Mouse (Mus musculus) kidney, adult 8-10 months (tissue): Measurements from ENCODE around the gene Bhlha15.

Experiments
- DNase-seq, 2 experiments: peaks; one replicate each; pipeline ENCODE4 v3.0.0; 2022

Gene Bhlha15

GRCm38 (mm10) chr5:144192673-144193072, 2.6 kb downstream of the Bhlha15 start:
- no peak for DNase-seq

- no peak for DNase-seq
Measured at GRCm38 (mm10) chr5:144194416-144194815, 4.3 kb downstream of the Bhlha15 start.

- DNase-seq: no peak
Measured at GRCm38 (mm10) chr5:144195567-144195966, 5.5 kb downstream of the Bhlha15 start.

- no peak for DNase-seq
Measured at GRCm38 (mm10) chr5:144200616-144201015, 10.5 kb downstream of the Bhlha15 start.

- no peak for DNase-seq
Measured at GRCm38 (mm10) chr5:144202430-144202829, 12.3 kb downstream of the Bhlha15 start.

GRCm38 (mm10) chr5:144203398-144203959, 13.4 kb downstream of the Bhlha15 start:
- no peak for DNase-seq

GRCm38 (mm10) chr5:144204303-144204702, 14.2 kb downstream of the Bhlha15 start:
- DNase-seq: no peak

- DNase-seq: no peak
Measured at GRCm38 (mm10) chr5:144204911-144205310, 14.8 kb downstream of the Bhlha15 start.

- no peak for DNase-seq
Measured at GRCm38 (mm10) chr5:144206069-144206468, 16.0 kb downstream of the Bhlha15 start.

- peak in 1 of 2 experiments; percentile 48 for DNase-seq
Measured at GRCm38 (mm10) chr5:144207478-144207877, 17.4 kb downstream of the Bhlha15 start.

GRCm38 (mm10) chr5:144214453-144214852, 24.4 kb downstream of the Bhlha15 start:
- peak in 1 of 2 experiments; percentile 61 for DNase-seq

- no peak for DNase-seq
Measured at GRCm38 (mm10) chr5:144215992-144216391, 25.9 kb downstream of the Bhlha15 start.

- no peak for DNase-seq
Measured at GRCm38 (mm10) chr5:144218061-144218460, 28.0 kb downstream of the Bhlha15 start.

GRCm38 (mm10) chr5:144219306-144219705, 29.2 kb downstream of the Bhlha15 start:
- peak; percentile 33 to 39 for DNase-seq

- DNase-seq: no peak
Measured at GRCm38 (mm10) chr5:144219936-144220335, 29.9 kb downstream of the Bhlha15 start.

- DNase-seq: peak in 1 of 2 experiments; percentile 39
Measured at GRCm38 (mm10) chr5:144221305-144221704, 31.2 kb downstream of the Bhlha15 start.

GRCm38 (mm10) chr5:144222811-144223502, 32.9 kb downstream of the Bhlha15 start:
- peak; percentile 48 to 50 for DNase-seq

GRCm38 (mm10) chr5:144223503-144223862, 33.4 kb downstream of the Bhlha15 start, which contains the start of gene Tecpr1:
Gene Tecpr1, minus strand, starts transcription at chr5:144223615.
- DNase-seq: peak; percentile 96

- no peak for DNase-seq
Measured at GRCm38 (mm10) chr5:144223899-144224816, 34.1 kb downstream of the Bhlha15 start.

- DNase-seq: no peak
Measured at GRCm38 (mm10) chr5:144226220-144226619, 36.1 kb downstream of the Bhlha15 start.

GRCm38 (mm10) chr5:144230216-144230615, 40.1 kb downstream of the Bhlha15 start:
- DNase-seq: no peak

GRCm38 (mm10) chr5:144231410-144231809, 41.3 kb downstream of the Bhlha15 start:
- DNase-seq: no peak

GRCm38 (mm10) chr5:144232531-144232930, 42.4 kb downstream of the Bhlha15 start:
- DNase-seq: no peak
